ENCODE assay signal across 19 mouse cellular contexts in the genomic region with DNA sequence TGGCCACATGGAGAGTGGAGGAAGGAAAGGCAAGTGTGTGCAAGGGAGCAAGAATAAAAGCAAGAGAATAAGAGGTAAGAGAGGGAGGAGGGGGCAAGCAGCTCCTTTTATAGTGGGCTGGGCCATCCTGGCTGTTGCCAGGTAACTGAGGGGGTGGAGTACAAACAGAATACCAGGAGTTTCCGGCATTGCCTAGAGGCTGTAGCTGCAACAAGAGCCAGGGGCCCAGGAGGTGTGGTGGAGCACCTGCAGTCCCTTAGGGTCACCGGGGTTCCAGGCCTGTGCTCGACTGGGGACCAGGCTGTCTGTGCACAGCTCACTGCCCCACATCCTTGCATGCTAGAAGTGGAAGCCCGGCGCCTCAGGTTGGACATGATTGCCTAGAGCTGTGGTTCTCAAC. TPM values are rescaled to one million over a fixed set of nuclear protein-coding genes. Genes with fewer than 3 reads are reported as not detected.
DNase-seq lines count a peak whose midpoint lies in the region; ATAC-seq lines count a peak whose summit lies in the region.
"Had no signal": no experiment of that assay in that cellular context is flagged by ENCODE, and none has a peak within 500 bp of the region (broad histone marks: within the 10 kb centered on the region; RNA-seq: fewer than 3 reads in every experiment).

No protein-coding gene starts in this region.

- no peak overlapping the region for H3K9ac ChIP-seq in intestine, embryonic 16.5 days (ENCODE audit: low read depth, low read length)
- H3K9ac ChIP-seq in stomach, embryonic 15.5 days = no peak overlapping the region
- H3K9ac ChIP-seq: forebrain, embryonic 13.5 days; liver, embryonic 13.5 days had no signal

- H3K27me3 ChIP-seq in intestine, embryonic 16.5 days (replicated peaks; ENCODE audit: control insufficient read depth, insufficient read depth, low read length) = no peaks in the 10 kb centered on the region
- no peaks in the 10 kb centered on the region for H3K27me3 ChIP-seq in stomach, embryonic 15.5 days (replicated peaks)
- H3K27me3 ChIP-seq: embryonic facial prominence, embryonic 13.5 days; forebrain, embryonic 13.5 days; liver, embryonic 13.5 days; megakaryocyte, embryonic 14.5 days had no signal

- H3K27ac ChIP-seq in intestine, embryonic 16.5 days (ENCODE audit: low read length) = no peak overlapping the region
- H3K27ac ChIP-seq in stomach, embryonic 15.5 days = peak overlapping the region; percentile 9; the same call in 1 of the 2 replicates
- H3K27ac ChIP-seq: embryonic facial prominence, embryonic 13.5 days; forebrain, embryonic 13.5 days; liver, embryonic 13.5 days had no signal

- peaks cover 8% of the 10 kb centered on the region for H3K4me1 ChIP-seq in intestine, embryonic 16.5 days (ENCODE audit: control insufficient read depth, insufficient read depth, low read length)
- peaks cover 12% of the 10 kb centered on the region for H3K4me1 ChIP-seq in stomach, embryonic 15.5 days
- H3K4me1 ChIP-seq: liver, embryonic 13.5 days; megakaryocyte, embryonic 14.5 days had no signal

- no peaks in the 10 kb centered on the region for H3K9me3 ChIP-seq in intestine, embryonic 16.5 days (ENCODE audit: control insufficient read depth, low read length)
- no peaks in the 10 kb centered on the region for H3K9me3 ChIP-seq in stomach, embryonic 15.5 days
- H3K9me3 ChIP-seq: embryonic facial prominence, embryonic 13.5 days; forebrain, embryonic 13.5 days; liver, embryonic 13.5 days had no signal

- DNase-seq in lung, adult 18-20 months = peak; percentile 17 to 58
- no peak for DNase-seq in lung, postnatal 25 days (ENCODE audit: low spot score)
- peak; percentile 77 for DNase-seq in ZHBTc4 (ENCODE audit: low read depth, low spot score)
- no peak for DNase-seq in thymus, postnatal 10 days (ENCODE audit: low spot score in 2 of 2)
- no peak for DNase-seq in left cerebral cortex, postnatal 14 days (ENCODE audit: low spot score in 2 of 2)
- DNase-seq: adrenal gland, postnatal 10 days; cerebellum, adult 9-11 months; gastrocnemius, postnatal 14 days; layer of hippocampus, adult 9-11 months; liver, embryonic 13.5 days; right cerebral cortex, adult 18-20 months had no signal

- H3K4me3 ChIP-seq in intestine, embryonic 16.5 days (ENCODE audit: low read length) = no peak overlapping the region
- no peak overlapping the region for H3K4me3 ChIP-seq in stomach, embryonic 15.5 days (replicated peaks)
- H3K4me3 ChIP-seq: embryonic facial prominence, embryonic 13.5 days; forebrain, embryonic 13.5 days; liver, embryonic 13.5 days; megakaryocyte, embryonic 14.5 days had no signal

- intact Hi-C loops in left cerebral cortex, postnatal 14 days (cut with DNase I) = no loop called here

- ATAC-seq in intestine, embryonic 16.5 days = peak; percentile 77
- peak; percentile 53; the same call in 1 of the 2 replicates for ATAC-seq in stomach, embryonic 15.5 days (ENCODE audit: insufficient read depth, low FRiP score, low read depth)
- ATAC-seq: forebrain, embryonic 13.5 days had no signal

- H3K4me2 ChIP-seq in intestine, embryonic 16.5 days (ENCODE audit: low read depth, low read length) = no peak overlapping the region
- 0 out of 2 replicates have a peak overlapping the region, but pooled peaks have one; percentile 1 for H3K4me2 ChIP-seq in stomach, embryonic 15.5 days
- H3K4me2 ChIP-seq: forebrain, embryonic 13.5 days; heart, embryonic 11.5 days; liver, embryonic 13.5 days had no signal

- no peaks in the 10 kb centered on the region for H3K36me3 ChIP-seq in intestine, embryonic 16.5 days (ENCODE audit: control insufficient read depth, insufficient read depth, low read length)
- no peaks in the 10 kb centered on the region for H3K36me3 ChIP-seq in stomach, embryonic 15.5 days
- H3K36me3 ChIP-seq: embryonic facial prominence, embryonic 13.5 days; liver, embryonic 13.5 days had no signal

- 40% methylated on average over 5 of the region's 5 CpGs for WGBS in intestine, embryonic 16.5 days
- 37% methylated on average over 5 of the region's 5 CpGs for WGBS in stomach, embryonic 15.5 days

RNA-seq across cellular contexts. Expression of gene Pdlim3, which starts 27.5 kb away (rescaled TPM):
- 94.0 and 97.7 TPM in 2 replicates for polyA plus RNA-seq in intestine, embryonic 16.5 days (2015; fragmentation: Nextera tagmentation; extraction: Ambion mirVana)
- 146 and 158 TPM in 2 replicates for polyA plus RNA-seq in stomach, embryonic 15.5 days (2015; fragmentation: Nextera tagmentation; extraction: Ambion mirVana)
- total RNA-seq in left cerebral cortex, postnatal 14 days (2021) = 1 to 10 TPM; 1.6 to 1.7 TPM
- total RNA-seq: hematopoietic stem cell, adult 5-6 weeks; monocyte, adult 5-6 weeks had no signal

Comparison
In these comparisons a context has a peak if more than half of its experiments do, and no peak if none do; other contexts are left out.
1. DNase-seq: peak in lung, adult 18-20 months (2 of 2) and ZHBTc4 (single experiment); none in lung, postnatal 25 days (single experiment), thymus, postnatal 10 days (0 of 2) and left cerebral cortex, postnatal 14 days (0 of 2).